Mouse (Mus musculus) kidney, adult 9 months (tissue): ENCODE data around the gene Gab1.

Experiments
- DNase-seq: peaks from one replicate; pipeline ENCODE4 v3.0.0; 2022

Gab1 gene

GRCm38 (mm10) chr8:80840090-80840489, 40.2 kb downstream of the Gab1 start:
- no peak for DNase-seq

- DNase-seq: peak; percentile 94
Observed at GRCm38 (mm10) chr8:80838199-80838598, 42.1 kb downstream of the Gab1 start.

- DNase-seq: peak; percentile 74
Observed at GRCm38 (mm10) chr8:80835401-80835800, 44.9 kb downstream of the Gab1 start.

GRCm38 (mm10) chr8:80834443-80834842, 45.9 kb downstream of the Gab1 start:
- DNase-seq: peak; percentile 71

GRCm38 (mm10) chr8:80832534-80832933, 47.8 kb downstream of the Gab1 start:
- no peak for DNase-seq

- peak; percentile 48 for DNase-seq
Observed at GRCm38 (mm10) chr8:80831876-80832524, 48.3 kb downstream of the Gab1 start.

GRCm38 (mm10) chr8:80830724-80831566, 49.4 kb downstream of the Gab1 start:
- DNase-seq: no peak

- no peak for DNase-seq
Observed at GRCm38 (mm10) chr8:80830141-80830540, 50.2 kb downstream of the Gab1 start.

GRCm38 (mm10) chr8:80826996-80827395, 53.3 kb downstream of the Gab1 start:
- DNase-seq: peak; percentile 83

GRCm38 (mm10) chr8:80825136-80825535, 55.2 kb downstream of the Gab1 start:
- no peak for DNase-seq

- DNase-seq: no peak
Observed at GRCm38 (mm10) chr8:80824426-80824825, 55.9 kb downstream of the Gab1 start.

- peak; percentile 45 for DNase-seq
Observed at GRCm38 (mm10) chr8:80823250-80823649, 57.1 kb downstream of the Gab1 start.

- DNase-seq: peak; percentile 69
Observed at GRCm38 (mm10) chr8:80821367-80822225, 58.7 kb downstream of the Gab1 start.

GRCm38 (mm10) chr8:80818978-80819377, 61.3 kb downstream of the Gab1 start:
- no peak for DNase-seq

GRCm38 (mm10) chr8:80817065-80817464, 63.3 kb downstream of the Gab1 start:
- DNase-seq: no peak

- no peak for DNase-seq
Observed at GRCm38 (mm10) chr8:80815179-80815578, 65.1 kb downstream of the Gab1 start.

GRCm38 (mm10) chr8:80814087-80814791, 66.1 kb downstream of the Gab1 start:
- no peak for DNase-seq

GRCm38 (mm10) chr8:80813439-80813838, 66.9 kb downstream of the Gab1 start:
- DNase-seq: peak; percentile 69

GRCm38 (mm10) chr8:80811591-80811991, 68.7 kb downstream of the Gab1 start:
- peak; percentile 64 for DNase-seq

GRCm38 (mm10) chr8:80810916-80811315, 69.4 kb downstream of the Gab1 start:
- no peak for DNase-seq

- no peak for DNase-seq
Observed at GRCm38 (mm10) chr8:80810442-80810841, 69.9 kb downstream of the Gab1 start.

GRCm38 (mm10) chr8:80807807-80808505, 72.4 kb downstream of the Gab1 start:
- no peak for DNase-seq
